Mouse (Mus musculus) embryo, embryonic 11 days (tissue): ENCODE measurements at regions not wholly inside any gene's neighbourhood (a gene's known extent, or its start where the extent isn't known, plus 50 kb on each side); places are given as distances from the start of the nearest gene placed in this dataset.

Experiments used
- DNase-seq: peaks from one replicate; pipeline ENCODE4 v3.0.0-alpha.2; 2015

DNA sequence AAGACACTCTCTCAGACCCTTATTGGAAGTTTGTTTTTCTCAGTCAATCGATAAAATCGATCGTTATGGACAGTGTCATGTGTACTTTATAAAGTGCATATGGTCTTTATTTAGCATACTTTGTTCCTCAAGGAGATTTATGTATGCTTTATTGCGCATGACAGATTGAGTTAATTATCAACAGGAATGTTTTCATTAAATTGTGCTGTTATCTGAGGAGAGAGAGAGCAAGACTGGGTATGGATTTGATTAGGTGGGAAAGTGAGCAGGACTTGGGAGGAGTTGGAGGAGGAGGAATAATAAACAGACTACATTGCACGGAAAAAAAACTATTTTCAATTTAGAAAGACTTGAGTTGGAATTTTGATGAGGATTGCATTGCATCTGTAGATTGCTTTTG lies 183.8 kb upstream of the Sstr1 start:
- peak; percentile 34 for DNase-seq

GRCm38 (mm10) chr12:58056368-58056860 lies 155.2 kb upstream of the Sstr1 start:
- no peak for DNase-seq

GRCm38 (mm10) chr12:58067318-58068223 lies 144.0 kb upstream of the Sstr1 start:
- DNase-seq: peak; percentile 16

GRCm38 (mm10) chr12:58087311-58087710 lies 124.3 kb upstream of the Sstr1 start:
- DNase-seq: no peak

GRCm38 (mm10) chr12:58112643-58113042 lies 98.9 kb upstream of the Sstr1 start:
- DNase-seq: no peak

- DNase-seq: no peak
These were observed 72.5 kb upstream of the Sstr1 start for GRCm38 (mm10) chr12:58139121-58139520.

- DNase-seq: no peak
These were observed 59.7 kb upstream of the Sstr1 start for GRCm38 (mm10) chr12:58151883-58152282.
